Mouse (Mus musculus) lung, adult 2 months (tissue): ENCODE measurements at regions not wholly inside any gene's neighbourhood (a gene's known extent, or its start where the extent isn't known, plus 50 kb on each side); places are given as distances from the start of the nearest gene placed in this dataset.
"Not testable (repeated sequence)": the region's sequence is repeated elsewhere in the genome, so short reads cannot be mapped to it uniquely, and the experiment has no call there.

Source experiments
- DNase-seq: peaks from one replicate; pipeline ENCODE4 v3.0.0; 2022
- H3K4me1 ChIP-seq: fragments of 200-500 bp; 2 replicates; pipeline ENCODE4 v1.6.1; 2011; ENCODE audit warnings: low read length; ENCODE audit not compliant: control insufficient read depth, insufficient read depth
- H3K4me3 ChIP-seq: fragments of 200-500 bp; replicated peaks from 2 replicates; pipeline ENCODE3; 2011; ENCODE audit warnings: low read depth, mild to moderate bottlenecking, control low read depth, low read length; ENCODE audit errors: extremely low read depth
- CTCF ChIP-seq: fragments of 200-500 bp; IDR thresholded peaks from 2 replicates; pipeline ENCODE4 v1.5.1; 2011; ENCODE audit warnings: mild to moderate bottlenecking, low read length, control low read depth; ENCODE audit not compliant: insufficient read depth
- POLR2A ChIP-seq: fragments of 200-500 bp; IDR thresholded peaks from 2 replicates; pipeline ENCODE4 v1.6.1; 2011; ENCODE audit warnings: low read depth, mild to moderate bottlenecking, control low read depth, low read length, borderline replicate concordance; ENCODE audit errors: extremely low read depth
- WGBS: fragments of 180-500 bp; shearing (Covaris S2); methylation state at CpG from one replicate; pipeline ENCODE4 v1.1.7; 2018; 5-methylcytosine and 5-hydroxymethylcytosine counted together

DNA sequence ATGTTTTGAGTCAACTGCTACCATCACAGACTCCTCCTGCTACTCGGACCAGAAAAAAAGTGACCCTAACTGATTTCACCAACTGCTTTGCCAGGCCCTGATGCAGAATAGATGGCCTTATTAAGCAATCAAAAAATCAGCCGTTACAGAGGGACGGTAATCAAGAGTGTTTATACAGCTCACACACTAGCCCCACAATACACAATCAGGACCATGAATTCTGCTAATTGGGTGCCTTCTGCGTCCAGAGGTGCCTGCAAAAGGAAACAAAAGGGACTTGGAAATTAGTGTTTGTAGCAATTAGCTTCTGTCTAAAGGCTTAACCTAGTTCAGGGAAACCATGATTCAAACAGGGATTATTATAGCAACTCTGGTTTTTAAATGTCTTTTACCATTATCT lies 168.4 kb downstream of the Brms1l start:
- Histone ChIP-seq H3K4me1 (no peaks in the 10 kb centered on the region), H3K4me3 (no peak overlapping the region)
- no peak for DNase-seq
- WGBS, result 47% methylated on average over 4 of the region's 4 CpGs
- no peak for TF ChIP-seq POLR2A
- no peak for TF ChIP-seq CTCF

DNA sequence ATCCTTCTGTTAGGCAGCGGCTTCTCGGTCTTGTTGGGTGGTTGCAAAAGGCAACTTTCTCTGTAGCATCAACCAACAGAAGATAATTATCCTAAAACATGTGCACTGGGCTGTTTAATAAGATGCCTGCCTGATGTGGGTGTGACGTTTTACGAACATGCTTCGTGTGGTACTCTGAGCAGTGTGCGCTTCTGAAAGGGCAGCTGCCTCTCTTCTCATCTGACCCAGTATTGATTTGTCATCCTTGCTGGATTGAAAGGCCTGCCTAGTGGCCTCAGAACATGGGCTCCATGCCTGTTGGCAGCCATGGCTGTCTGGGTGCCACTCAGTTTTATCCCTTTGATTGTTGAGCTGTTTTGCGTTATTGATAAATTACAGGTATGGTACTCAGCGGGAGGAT lies 167.4 kb downstream of the Brms1l start:
- TF ChIP-seq POLR2A (no peak), CTCF (no peak)
- DNase-seq, result no peak
- Histone ChIP-seq H3K4me3 (no peak overlapping the region), H3K4me1 (no peaks in the 10 kb centered on the region)
- 90% methylated on average over 8 of the region's 8 CpGs for WGBS

- TF ChIP-seq POLR2A, result no peak
- no peak for TF ChIP-seq CTCF
- Histone ChIP-seq H3K4me3 (no peak overlapping the region), H3K4me1 (no peaks in the 10 kb centered on the region)
- no peak for DNase-seq
- WGBS, result 50% methylated on average over 3 of the region's 3 CpGs
Observed at GRCm38 (mm10) chr12:55996585-55997377, 160.7 kb downstream of the Brms1l start.

GRCm38 (mm10) chr12:55983565-55984351 lies 147.6 kb downstream of the Brms1l start:
- no peak overlapping the region for H3K4me3 ChIP-seq
- 70% methylated on average over 11 of the region's 11 CpGs for WGBS
- no peak for DNase-seq
- H3K4me1 ChIP-seq, result no peaks in the 10 kb centered on the region
- TF ChIP-seq CTCF (no peak), POLR2A (no peak)

DNA sequence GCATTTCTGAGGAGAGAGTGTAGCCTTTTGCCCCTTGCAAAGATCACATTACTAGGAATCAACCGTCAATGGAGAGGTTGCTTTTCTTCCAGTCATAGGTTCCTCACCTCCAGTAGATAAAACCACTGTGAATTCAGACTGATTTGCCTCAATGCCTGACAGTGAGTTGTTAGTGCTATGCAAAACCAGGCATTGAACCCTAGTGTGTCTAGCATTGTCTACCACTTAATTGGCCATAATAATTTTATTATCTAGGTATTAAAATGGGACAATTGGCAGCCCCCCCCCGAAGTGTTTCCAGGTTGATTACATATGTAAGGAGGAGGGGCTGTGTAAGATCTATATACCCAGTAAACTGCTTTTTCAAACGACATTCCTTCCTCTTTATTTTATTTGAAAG lies 147.0 kb downstream of the Brms1l start:
- no peak for DNase-seq
- Histone ChIP-seq H3K4me1 (no peaks in the 10 kb centered on the region), H3K4me3 (no peak overlapping the region)
- TF ChIP-seq POLR2A (no peak), CTCF (no peak)
- 59% methylated on average over 3 of the region's 3 CpGs for WGBS

DNA sequence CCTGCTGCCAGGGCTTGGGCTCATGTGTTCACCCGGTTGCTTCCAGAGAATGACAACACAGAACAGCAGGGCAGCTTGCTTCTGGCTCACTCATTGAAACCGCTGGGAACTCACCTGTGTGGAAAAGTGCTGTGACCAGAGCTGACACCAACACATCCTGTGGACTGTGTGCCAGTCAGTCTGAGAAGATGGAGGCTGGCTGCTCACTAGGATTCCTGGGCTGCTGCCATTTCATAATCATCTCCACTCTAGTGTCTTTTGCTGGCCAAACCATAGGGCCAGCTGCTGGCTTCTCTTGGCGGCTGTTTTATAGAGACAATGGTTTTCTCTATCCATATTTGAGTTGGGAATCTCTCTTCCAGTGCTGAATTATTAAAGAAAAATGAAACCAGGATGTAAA lies 138.1 kb downstream of the Brms1l start:
- TF ChIP-seq POLR2A (no peak), CTCF (no peak)
- no peaks in the 10 kb centered on the region for H3K4me1 ChIP-seq
- 86% methylated on average over 3 of the region's 3 CpGs for WGBS
- DNase-seq, result no peak
- H3K4me3 ChIP-seq, result no peak overlapping the region

- not testable (repeated sequence) for H3K4me3 ChIP-seq, H3K4me1 ChIP-seq, DNase-seq
- 92% methylated on average over 3 of the region's 3 CpGs for WGBS
Observed at GRCm38 (mm10) chr12:55959319-55959718, 123.2 kb downstream of the Brms1l start.

GRCm38 (mm10) chr12:55940566-55940965 lies 104.4 kb downstream of the Brms1l start:
- DNase-seq, result no peak
- TF ChIP-seq POLR2A (no peak), CTCF (no peak)

DNA sequence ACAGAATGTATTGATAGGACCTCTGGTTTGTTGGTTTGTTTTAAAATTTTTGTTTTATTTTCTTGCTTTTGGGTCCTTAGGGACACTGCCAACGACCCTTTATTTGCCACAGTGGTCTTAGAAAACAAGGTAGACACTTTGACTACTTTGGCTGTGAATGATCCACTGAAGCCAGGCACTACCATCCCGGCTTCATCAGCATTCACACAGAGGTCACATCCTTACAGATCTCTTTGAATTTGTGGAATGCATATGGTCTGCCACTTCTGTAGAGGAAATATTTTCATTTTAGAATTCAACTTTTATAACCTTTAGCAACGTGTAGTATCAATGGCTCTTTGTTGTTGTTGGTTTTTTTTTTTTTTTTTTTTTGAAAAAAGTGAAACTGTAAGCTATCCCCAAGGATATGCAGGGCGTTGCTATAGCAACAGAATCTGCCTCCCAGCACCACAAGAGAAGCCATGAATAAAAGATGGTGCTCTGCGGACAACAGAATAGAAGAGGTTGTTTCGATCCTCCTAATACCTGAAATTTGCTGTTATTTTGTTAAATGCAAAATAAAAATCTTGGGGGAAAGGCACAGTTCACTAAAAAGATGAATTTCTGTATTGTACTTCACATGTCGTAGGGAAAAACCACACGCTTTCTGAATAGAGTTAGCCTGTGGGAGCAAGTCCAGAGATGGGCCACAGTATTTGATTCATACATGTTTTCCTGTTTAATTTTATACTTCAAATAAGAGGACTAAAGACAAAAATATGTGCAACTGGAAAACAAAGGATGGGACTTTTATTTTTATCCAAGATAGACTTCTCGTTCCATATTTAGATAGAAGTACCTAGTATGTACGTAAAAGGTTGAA lies 103.4 kb downstream of the Brms1l start:
- DNase-seq, result no peak
- no peak for TF ChIP-seq POLR2A
- no peak for TF ChIP-seq CTCF
- Histone ChIP-seq H3K4me1 (no peaks in the 10 kb centered on the region), H3K4me3 (no peak overlapping the region)
- 67% methylated on average over 10 of the region's 10 CpGs for WGBS

More at GRCm38 (mm10) chr12:55940566-55940965, 104.4 kb downstream of the Brms1l start:
- no peak overlapping the region for H3K4me3 ChIP-seq
- WGBS, result 79% methylated on average over 6 of the region's 6 CpGs
- no peaks in the 10 kb centered on the region for H3K4me1 ChIP-seq

- no peak for DNase-seq
- TF ChIP-seq CTCF (no peak), POLR2A (no peak)
- Histone ChIP-seq H3K4me1 (no peaks in the 10 kb centered on the region), H3K4me3 (no peak overlapping the region)
- WGBS, result 44% methylated on average over 1 of the region's 1 CpGs
Observed at GRCm38 (mm10) chr12:55934172-55934571, 98.0 kb downstream of the Brms1l start.
